ENCODE assay signal across 15 mouse cellular contexts in the genomic region with DNA sequence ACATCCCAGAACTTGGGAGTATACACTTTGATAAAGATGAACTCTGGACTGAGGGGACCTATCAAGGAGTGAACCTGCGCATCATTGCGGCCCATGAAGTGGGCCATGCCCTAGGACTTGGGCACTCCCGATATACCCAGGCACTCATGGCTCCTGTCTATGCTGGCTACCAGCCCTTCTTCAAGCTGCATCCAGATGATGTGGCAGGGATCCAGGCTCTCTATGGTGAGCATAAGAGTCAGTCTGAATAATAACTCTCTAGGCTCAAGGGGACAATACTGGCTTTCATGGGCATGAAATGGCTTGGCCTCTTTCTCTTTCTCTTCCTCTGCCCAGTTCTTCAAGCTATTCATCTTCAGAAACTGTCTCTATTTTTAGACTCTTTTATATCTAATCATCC.
"Had no signal": no experiment of that assay in that cellular context is flagged by ENCODE, and none has a peak within 500 bp of the region (broad histone marks: within the 10 kb centered on the region; RNA-seq: fewer than 3 reads in every experiment).

No protein-coding gene starts in this region.

- H3K9me3 ChIP-seq: kidney, embryonic 15.5 days; limb, embryonic 13.5 days; neural tube, embryonic 12.5 days had no signal

- H3K4me3 ChIP-seq: kidney, embryonic 15.5 days; limb, embryonic 13.5 days; neural tube, embryonic 12.5 days had no signal

- H3K4me2 ChIP-seq: kidney, embryonic 15.5 days; limb, embryonic 13.5 days; neural tube, embryonic 12.5 days had no signal

- H3K27me3 ChIP-seq: kidney, embryonic 15.5 days; limb, embryonic 13.5 days; neural tube, embryonic 12.5 days had no signal

- H3K27ac ChIP-seq: kidney, embryonic 15.5 days; limb, embryonic 13.5 days; liver, embryonic 14.5 days; neural tube, embryonic 12.5 days had no signal

- DNase-seq: kidney, adult 2 months; kidney, postnatal 14 days; layer of hippocampus, postnatal 36 days; lung, adult 18-20 months; lung, postnatal 36 days; midbrain, embryonic 14.5 days; retina, postnatal 1 day; right cerebral cortex, postnatal 4 days; spleen, adult 18-20 months; thymus, adult 2 months; thymus, postnatal 25 days had no signal

- H3K9ac ChIP-seq: kidney, embryonic 15.5 days; limb, embryonic 13.5 days; liver, embryonic 14.5 days; neural tube, embryonic 12.5 days had no signal

- H3K4me1 ChIP-seq: kidney, embryonic 15.5 days; limb, embryonic 13.5 days; neural tube, embryonic 12.5 days had no signal
